Mouse (Mus musculus) heart, adult 9 months (tissue): ENCODE data around the gene Tmem256.

Experiments used
- DNase-seq, 2 experiments: peaks; one replicate each; pipeline ENCODE4 v3.0.0; 2022; ENCODE audit warnings: low spot score in 2 of 2

The Tmem256 gene

DNA sequence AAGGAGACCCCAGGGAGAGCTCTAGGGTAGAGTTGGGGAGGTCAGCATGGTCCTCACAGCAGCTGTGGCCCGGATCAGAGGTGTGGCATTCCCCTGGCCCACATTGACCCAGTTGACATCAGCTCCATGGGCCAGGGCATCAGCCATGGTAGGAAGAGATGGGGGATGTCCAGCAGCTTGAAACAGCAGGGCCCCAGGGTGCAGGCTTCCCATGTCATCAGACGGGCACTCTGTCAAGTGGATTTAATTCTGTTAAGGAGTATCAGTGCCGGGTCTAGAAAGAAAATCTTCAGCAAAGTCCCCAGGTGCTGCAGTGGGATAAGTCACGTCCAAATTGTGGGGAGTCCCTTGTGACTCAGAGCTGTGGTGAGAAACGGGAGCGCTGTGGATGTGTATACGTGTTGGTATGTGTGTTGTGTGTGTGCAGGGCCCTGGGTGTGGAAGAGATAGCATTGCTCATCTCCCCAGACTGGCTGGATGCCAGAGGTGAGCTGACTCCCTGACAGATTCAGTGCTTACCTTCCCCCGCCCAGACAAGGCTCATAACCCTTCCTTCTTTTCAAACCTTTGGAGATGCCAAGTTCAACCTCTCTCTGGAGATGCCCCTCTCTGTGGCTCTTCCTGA is 45.3 kb downstream of the Tmem256 start:
- DNase-seq: no peak

DNA sequence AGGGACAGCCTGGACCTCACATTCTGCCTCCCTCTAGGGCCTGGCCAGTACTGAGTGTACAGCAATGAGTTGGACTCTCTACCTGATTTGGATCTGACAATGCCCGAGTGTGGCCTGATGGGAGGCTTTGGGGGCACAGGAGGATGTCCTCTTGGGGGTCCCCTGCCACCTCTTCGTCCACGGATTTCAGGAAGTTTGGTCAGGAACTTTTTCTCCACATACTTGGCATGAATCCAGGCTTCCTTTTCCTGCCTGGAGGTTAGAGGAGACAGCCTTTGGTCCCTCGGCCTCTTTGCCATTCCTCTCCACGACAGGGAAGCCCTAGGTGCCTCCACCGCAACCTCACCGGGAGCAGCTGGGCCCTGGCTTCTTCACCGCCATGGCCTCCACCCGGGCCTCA is 45.9 kb downstream of the Tmem256 start:
- peak in 1 of 2 experiments; percentile 26 for DNase-seq

DNA sequence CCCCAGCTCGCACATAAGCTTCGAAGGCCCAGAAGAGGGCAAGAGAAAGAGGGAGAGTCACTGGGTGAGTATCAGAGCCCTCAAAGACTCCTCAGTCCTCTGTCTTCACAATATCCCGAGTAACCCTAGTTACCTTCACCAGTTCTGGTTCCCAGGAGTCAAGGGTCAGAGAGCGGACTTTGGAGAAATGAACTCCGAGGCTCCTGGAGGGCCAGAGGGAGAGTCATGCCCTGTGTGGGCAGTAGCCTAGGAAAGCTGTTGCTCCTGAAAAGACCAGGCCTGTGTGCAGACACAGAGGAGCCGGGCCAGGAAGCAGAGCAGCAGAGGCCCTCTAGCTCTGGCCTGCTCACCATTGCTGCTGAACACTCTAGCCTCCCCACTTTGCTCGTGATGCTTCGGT is 46.3 kb downstream of the Tmem256 start:
- DNase-seq: no peak

DNA sequence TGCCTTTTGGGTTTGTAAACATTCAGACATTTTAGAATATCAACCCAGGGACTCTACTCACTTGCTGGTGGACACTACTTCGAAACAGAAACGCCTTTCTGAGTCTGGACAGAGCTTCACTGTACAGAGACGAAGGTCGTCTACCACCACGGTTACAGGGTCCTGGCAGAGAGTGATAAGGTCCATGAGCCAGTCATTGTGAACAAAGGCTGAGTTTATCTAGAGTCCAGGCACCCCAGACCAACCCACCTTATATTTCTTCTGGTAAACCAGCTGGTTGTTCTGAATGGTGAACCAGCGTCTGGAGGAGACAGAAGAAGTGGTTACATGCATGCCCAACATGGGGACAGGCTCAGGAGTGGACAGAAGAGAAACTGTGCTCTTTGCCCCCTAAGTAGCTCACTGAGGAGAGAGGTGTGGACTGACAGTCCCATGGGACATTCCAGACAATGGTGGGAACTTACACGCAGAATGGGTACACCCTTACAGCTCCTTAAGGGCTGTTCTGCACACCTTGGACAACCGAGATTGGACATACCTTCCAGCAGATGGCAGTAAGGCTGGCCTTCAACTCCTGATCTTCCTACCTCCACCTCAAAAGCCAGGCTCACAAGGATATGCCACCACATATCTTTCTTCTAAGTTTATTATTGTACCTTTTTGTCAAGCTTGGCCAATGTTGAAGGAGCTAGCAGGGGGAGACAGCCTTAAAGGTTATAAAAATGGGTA is 48.8 kb downstream of the Tmem256 start:
- DNase-seq: no peak
